Mouse (Mus musculus): ENCODE results near the gene Naa35.

Naa35 gene

GRCm38 (mm10) chr13:59674761-59675150, 89.7 kb downstream of the Naa35 start:
- DNase-seq: no peak

GRCm38 (mm10) chr13:59675151-59676011, 90.3 kb downstream of the Naa35 start, which contains the start of gene Golm1:
Gene Golm1 (minus strand): TSS chr13:59675811.
- DNase-seq: peak; percentile 34

- no peak for DNase-seq
Observed at GRCm38 (mm10) chr13:59676316-59677229, 91.5 kb downstream of the Naa35 start.

GRCm38 (mm10) chr13:59679306-59679705, 94.2 kb downstream of the Naa35 start:
- no peak for DNase-seq

GRCm38 (mm10) chr13:59679908-59680307, 94.8 kb downstream of the Naa35 start:
- no peak for DNase-seq

- no peak for DNase-seq
Observed at GRCm38 (mm10) chr13:59682629-59683028, 97.6 kb downstream of the Naa35 start.

- no peak for DNase-seq
Observed at GRCm38 (mm10) chr13:59685236-59685635, 100.2 kb downstream of the Naa35 start.
